Mouse (Mus musculus) cortical plate, adult 2 months (tissue): ENCODE data around the gene Gucy1b2.

Experiments used
- CTCF ChIP-seq: fragments of 200-500 bp; IDR thresholded peaks from 2 replicates; pipeline ENCODE4 v1.5.1; 2011; ENCODE audit warnings: mild to moderate bottlenecking, control low read depth, low read length; ENCODE audit not compliant: insufficient read depth; ENCODE audit errors: extremely low read depth
- POLR2A ChIP-seq: fragments of 200-500 bp; IDR thresholded peaks from 2 replicates; pipeline ENCODE4 v1.6.1; 2011; ENCODE audit warnings: mild to moderate bottlenecking, low read length, control low read depth; ENCODE audit not compliant: insufficient read depth; ENCODE audit errors: extremely low read depth

DNA sequence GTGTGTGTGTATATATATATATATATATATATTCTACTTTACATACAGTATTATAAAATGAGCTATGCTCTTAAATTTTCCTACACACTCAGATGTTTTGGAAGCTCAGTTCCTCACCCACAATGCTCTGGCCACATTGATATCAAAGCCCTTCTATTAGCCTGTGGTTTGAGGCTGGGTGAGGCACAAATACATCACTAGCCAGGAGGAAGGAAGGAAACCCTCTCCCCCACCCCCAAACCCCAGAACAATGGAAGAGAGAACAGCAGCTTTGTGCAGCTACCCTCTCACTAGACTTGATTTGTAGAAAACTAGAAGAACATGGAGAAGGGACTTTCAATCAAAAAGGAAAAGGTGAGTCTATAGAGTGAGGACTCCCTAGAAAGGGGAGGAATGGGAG is 16.1 kb downstream of the Gucy1b2 start:
- TF ChIP-seq CTCF (no peak), POLR2A (no peak)
